Mouse (Mus musculus): Measurements from ENCODE around the gene Slc44a5. TPM values are rescaled to one million over a fixed set of nuclear protein-coding genes. Genes with fewer than 3 reads are reported as not detected.

Slc44a5 gene
- total RNA-seq, 4 experiments from 2014 or later: 0.09 to 0.19 (median 0.13) TPM; not detected in 1

DNA sequence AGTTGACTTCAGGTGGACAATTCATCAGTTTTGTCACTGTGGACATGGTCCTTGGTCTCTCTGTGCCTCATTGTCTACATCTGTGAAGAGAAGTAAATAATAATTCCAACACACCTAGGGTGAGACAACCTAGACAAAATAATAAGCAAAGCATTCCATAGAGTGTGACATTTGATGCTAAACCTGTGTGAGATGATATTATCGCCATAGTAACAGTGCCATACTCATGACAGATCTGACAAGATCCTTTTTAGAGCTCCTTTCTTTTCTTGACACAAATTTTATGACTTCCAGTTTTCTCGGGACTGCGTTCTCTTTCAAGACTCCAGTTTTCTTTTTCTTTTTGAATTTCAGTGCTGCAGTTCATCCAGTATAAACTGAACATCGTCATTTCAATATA lies 192.6 kb downstream of the Slc44a5 start:
- no peak for DNase-seq (ENCODE audit: low spot score)

DNA sequence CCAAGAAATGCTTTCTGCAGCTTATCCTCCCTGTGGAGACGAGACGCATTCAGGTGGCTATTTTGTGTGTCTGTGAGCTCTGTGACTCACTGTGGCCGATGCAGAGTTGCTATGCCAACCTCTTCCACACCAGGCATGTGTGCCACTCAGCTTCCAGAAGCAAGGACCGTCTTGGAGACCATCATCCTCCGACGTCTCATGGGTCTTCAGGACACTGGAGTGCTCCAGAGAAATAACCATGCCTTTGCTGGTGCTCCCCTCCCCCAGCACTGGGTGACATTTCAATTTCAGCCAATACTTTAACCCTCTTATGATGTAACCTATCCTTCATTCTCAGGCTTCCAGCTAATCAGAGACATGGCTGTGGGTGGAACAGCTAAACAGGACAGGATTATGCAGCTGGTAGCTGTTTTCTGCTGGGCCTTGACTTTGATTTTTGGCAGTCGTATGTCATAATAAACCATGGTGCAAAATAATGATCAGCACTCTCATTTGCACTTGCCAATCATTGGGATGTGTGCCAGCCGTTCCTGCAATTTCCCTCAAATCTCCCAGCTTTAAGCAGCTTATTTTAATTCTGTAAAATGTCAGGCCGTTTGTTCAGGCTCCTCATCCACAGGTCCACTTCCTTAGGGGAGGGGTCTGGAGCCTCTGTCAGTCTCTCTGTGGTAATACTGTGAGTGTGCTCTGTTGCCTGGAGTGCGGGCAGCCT lies 198.8 kb downstream of the Slc44a5 start:
- no peak for DNase-seq (ENCODE audit: low spot score)

DNA sequence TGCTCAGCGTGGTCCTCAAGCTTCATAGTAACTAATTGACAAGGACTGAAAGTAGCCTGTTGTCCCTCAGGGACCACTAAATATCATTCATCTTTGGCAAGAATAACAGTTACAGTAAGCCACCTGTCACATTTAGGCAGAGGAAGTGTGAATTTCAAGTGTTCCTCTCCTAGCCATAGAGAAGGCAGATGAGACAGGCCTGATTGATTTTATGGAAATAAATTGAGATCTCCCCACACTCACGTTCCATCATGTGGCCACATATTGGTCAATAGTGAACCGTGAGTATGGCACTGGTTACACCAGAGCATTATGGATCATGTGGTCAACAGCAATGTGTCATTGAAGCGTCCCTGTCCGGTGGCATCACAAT lies 199.3 kb downstream of the Slc44a5 start:
- no peak for DNase-seq (ENCODE audit: low spot score)

DNA sequence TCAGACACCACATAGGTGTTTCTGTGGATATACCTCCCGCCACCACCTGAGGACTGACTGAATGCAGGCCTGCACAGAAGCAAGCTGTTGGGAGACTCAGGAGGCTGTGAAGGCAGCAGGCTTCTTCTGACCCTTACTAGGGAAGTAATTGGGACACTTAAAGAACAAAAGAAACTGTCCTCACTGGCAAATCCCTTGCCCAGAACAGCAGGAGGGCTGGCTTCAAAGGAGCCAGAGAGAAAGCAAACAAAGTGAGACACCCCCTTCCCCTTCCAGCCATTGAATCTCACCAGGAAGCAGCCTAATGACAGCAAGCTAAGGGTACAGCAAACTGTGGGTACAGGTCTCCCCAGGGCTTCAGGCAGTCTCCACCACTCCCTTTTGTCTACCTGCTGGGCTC lies 200.3 kb downstream of the Slc44a5 start:
- no peak for DNase-seq (ENCODE audit: low spot score)

DNA sequence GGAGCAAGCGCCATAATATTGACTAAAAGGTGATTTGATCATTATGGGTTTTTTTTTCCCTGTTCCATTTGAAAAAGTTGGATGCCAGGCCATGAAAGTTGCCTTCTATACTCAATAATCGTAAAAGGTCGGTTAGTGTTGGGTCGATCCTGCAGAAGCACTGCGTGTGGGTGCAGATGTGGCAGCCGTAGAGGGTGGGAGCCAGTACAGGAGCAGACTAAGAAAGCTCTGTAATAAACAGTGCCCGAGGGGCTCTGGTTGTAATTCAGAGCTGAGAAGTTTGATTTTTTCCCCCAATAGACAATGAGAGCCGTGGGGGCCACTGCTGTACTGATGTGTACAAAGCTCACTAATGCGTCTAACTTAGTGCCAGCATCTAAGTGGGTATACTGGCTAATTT lies 200.8 kb downstream of the Slc44a5 start:
- DNase-seq (ENCODE audit: low spot score): no peak

DNA sequence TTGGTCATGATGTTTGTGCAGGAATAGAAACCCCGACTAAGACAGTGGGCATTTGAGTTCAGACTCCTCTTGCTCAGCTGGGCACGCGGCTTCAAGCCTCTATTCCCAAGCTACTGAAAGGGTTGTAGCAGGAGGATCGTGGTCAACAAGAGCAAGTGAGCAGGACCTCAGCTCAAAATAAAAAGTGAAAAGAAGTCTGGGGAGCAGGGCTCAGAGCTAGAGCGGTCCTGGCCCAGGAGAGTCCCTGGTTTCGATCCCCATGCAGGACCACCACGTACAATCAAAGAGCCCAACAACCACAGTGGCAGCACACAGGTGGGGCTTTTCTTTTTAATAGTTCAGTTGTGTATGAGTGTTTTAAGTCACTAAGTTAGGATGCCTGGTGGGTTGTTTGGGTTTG lies 201.5 kb downstream of the Slc44a5 start:
- no peak for DNase-seq (ENCODE audit: low spot score)

DNA sequence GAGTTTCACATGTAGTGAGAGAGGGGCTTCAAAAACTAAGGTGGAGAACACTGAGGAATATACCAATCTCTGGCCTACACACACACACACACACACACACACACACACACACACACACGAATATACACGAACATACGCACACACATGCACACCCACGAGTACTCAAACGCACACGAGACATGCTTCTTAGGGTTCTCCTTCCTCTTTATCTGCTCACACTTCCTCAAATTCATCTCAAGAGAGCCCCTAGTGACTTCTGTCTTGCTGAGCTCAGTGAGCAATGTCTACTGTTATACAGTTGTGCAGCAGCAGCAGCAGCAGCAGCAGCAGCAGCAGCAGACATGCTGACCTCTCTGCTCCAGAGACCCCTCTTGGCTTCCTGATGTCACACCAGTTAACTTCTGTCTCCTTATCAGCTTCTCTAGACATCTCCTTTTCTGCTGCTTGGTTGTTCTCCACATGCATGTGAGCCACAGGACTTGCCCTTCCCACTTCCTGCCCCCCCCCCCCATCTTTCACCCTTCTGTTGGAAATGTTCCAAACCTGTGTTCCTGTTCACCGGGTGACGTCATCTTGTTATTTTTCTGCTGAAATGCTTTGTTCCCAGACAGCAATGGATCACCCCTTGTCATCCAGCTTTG lies 204.5 kb downstream of the Slc44a5 start:
- no peak for DNase-seq (ENCODE audit: low spot score)

DNA sequence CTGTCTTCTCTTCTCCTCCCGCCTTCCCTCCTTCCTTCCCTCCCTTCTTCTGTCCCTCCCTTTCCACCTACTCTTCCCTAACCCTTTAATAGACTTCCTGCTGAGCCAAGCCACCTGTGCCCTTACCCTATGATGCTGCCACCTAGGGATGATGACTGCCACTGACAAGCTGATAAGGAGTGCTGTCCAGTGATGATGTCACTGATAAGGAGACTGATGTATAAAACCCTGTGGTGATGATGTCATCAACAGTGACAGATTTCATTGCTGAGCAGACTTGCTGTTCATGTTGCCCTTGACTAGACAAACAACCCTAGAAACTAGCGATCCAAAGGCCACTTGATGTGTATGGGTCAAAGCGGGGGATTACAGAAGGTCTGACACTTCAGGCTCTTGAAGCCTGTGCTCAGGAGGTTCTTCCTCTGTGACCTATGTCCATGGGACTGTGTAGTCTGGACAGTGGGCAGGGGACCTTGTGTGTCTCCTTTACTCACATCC lies 206.2 kb downstream of the Slc44a5 start:
- no peak for DNase-seq (ENCODE audit: low spot score)

DNA sequence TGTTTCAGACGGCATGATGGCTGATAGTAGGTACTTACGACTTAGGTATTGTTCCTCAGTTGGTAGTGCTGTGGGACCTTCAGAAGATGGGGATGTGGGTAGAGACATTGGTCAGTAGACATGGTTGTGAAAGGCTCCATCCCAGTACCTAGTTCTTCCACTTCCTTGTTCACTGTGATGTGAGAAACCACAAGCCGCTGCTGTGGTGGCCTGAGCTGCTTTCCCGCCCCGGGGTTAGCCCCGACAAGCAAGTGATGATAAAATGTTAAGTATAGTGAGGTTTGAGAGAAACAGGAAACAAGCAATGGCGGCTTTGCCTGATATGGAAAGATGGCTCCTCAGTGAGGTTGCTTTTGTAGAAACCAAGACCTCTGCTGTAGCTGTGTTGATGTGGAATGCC lies 209.8 kb downstream of the Slc44a5 start:
- no peak for DNase-seq (ENCODE audit: low spot score)

DNA sequence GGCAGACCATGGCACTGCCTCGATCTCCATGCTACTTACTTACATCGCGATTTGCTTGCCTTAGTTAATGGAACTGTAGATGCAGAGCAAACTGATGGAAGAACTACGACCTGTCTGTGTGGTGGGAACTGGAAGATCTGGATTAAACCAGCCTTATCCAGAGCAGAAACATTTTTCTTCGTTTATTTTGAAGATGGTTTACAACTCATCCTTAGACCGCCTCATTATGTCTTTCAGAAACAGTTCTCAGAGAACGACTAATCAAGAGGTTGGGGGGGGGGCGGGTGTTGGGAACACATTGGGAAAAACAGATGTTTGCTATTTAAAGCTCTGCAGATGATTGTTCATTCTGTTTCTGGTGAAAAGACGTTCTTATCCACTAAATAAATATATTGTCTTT lies 210.7 kb downstream of the Slc44a5 start:
- no peak for DNase-seq (ENCODE audit: low spot score)

DNA sequence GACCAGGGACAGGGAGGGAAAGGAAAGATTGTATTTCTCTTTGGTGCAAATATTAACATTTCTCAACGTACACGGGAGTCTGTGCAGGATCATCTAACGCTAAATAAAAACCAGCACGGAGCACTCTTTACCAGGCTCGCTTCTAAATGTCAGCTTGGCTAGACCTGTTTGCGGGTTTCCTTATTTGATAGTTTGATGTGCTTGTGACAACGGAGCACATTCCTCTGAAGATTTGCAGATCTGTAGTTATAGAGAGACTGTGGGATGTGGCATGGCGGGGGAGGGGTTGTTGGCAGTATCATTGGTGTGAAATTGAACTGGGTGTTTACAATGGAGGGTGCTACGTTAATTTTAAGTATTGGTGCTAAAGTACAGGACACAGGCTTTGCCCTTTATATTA lies 215.4 kb downstream of the Slc44a5 start:
- DNase-seq (ENCODE audit: low spot score): no peak

DNA sequence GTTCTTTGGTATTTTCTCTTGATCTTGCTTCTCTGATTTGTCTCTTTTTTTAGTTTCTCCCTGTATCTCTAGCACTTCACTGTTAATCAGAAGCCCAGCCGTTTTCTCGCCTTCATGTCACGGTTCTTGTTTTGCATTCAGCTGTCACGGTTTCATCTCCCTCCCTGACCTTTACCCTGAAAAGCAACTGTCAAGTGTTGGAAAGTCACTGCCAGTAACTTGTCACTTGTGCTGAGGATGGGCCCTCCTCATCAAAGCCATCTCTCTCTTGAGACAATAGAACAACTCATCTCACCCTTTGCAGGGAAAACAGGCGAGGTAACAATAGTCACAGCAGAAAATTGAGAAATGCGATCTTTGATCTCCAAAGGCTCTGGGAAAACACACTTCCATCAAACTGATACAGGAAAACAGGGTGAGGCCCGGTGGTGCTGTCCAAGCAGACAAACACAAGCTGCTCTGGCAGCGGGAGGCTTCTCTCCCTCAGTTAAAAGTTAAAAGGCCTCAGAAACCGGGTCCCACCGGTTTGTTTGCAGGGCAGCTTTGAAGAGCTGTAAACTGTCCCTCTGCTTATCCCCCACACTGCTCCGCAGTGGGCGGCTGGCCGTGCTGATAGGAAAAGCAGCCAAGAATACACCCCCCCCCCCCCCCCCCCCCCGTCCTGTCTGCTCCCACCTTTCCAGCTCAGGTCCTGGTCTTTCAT lies 219.2 kb downstream of the Slc44a5 start:
- no peak for DNase-seq (ENCODE audit: low spot score)

DNA sequence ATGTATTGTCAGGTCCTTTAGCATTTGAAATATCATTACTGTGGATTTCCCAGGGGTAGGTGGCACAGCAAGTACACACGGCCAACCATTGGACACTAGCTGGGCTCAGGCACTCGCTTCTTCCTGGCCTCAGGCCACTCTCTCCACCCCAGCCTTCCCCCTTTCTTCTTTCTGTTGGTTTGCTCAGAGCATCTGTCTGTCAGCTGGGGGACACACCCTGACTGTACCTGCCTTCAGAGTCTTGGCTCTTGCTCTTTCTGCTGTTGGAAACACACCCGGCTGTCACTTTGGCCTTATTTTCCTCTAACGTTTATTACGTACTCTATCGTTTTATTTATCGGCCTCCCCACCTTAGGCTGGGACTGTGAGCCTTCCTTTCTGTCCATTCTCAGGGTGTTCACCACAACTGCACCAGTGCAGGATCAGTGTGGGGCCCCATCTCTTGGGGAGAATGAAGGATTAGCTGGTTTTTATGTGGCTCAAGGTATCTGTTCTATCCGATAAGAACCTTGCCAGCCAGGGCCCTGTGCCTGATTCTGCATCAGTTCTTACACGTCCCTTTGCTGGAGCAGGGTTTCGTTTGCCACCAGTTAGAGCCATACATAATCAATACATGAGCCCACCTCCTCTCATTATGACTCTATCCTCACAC lies 220.1 kb downstream of the Slc44a5 start:
- DNase-seq (ENCODE audit: low spot score): no peak

DNA sequence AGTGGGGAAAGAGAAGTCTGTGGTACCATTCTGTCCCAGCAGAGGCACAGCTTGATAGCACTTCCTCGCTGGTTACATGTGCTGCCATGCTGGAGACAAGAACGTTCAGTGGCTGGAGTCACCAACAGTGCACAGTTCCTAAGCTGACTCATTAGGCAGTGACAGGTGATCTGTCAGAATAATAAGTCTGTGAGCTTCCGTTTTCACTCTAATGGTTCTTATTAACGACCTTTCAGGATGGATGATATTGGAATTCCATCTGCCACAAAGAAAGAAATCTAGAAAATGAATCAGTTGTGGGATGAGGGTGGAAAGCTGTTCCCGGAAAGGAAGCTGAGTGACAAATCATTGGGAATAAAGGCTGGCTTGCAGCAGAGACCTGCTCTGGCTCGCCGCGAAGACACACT lies 227.2 kb downstream of the Slc44a5 start:
- DNase-seq (ENCODE audit: low spot score): no peak

DNA sequence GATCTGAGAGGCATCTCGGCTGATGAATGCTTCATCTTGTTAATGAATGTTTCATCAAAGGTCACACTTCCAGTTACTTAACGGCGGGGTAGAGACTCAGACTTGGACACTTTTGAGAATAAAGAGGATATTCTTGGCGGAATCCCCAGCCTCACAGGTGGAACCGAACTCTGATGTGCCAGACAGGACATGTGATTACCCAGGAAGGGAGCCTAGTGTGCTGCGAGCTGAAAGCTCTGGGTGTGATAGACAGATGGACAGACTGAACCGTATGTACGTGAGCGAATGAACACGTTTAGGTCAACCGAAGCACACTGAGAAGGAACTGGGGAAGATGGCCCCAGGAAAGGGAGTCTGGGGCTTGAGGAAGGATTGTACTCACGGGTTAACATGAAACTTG lies 228.6 kb downstream of the Slc44a5 start:
- no peak for DNase-seq (ENCODE audit: low spot score)

DNA sequence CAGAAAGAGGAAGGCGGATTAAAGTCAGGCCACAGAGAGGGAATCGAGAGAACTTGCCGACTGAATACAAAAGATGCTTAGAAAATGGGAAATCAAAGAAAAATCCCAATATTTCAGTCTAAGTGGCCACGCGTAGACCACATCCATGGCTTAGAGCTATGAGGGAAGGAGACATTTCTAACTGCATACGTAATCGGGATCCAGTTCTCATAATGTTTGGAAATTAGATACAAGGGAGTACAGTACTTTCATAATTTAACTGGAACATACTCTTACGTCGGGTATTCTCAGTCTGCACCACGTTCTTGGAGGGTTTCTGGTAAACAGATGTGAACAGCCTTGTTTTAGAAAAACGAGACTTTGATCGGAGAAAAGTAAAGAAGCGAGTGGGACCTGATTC lies 229.1 kb downstream of the Slc44a5 start:
- DNase-seq (ENCODE audit: low spot score): no peak

DNA sequence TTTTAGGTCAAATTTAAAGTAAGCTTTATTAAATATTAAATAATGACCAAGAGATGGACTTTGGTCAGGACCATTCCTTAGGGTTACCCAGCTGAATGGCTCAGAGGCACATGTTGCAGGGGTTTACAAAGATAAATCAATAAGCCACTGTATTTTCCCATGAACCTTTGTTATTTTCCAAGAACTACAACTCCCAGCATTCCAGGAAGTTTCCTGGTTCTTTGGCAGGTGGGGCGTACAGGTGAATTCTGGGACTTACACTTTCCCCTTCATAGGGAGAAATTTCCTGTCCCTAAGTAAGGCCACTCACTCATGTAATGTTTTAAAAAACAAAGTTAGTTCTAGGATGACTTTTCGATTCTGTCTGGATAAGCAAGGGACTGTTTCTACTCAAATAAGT lies 235.2 kb downstream of the Slc44a5 start:
- DNase-seq (ENCODE audit: low spot score): no peak

DNA sequence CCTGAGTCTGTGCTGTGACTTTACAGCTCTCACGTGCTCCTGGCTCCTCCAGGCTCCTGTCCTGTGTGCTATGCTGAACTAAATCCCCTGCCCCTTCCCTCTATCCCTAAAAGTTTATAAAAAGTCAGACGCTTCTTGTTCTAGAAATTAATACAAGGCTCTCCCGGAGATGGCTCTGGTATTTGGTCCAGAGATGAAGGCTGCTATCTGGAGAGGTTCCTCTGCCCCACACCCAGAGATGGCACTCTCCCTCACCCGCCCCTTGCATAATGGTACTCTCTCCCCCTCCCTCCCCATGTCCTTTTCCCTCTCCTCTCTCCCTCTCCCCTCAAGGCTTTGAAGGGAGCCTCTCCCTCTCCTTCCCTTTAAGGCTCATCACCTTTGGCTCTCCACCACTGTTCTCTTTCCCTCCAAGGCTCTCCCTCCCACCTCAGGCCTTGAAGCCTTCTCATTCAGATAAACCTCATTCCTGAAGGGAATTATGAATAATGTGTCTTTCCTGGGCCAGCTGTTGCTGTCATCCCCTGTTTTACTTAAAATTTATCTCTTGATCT lies 236.0 kb downstream of the Slc44a5 start:
- no peak for DNase-seq (ENCODE audit: low spot score)

DNA sequence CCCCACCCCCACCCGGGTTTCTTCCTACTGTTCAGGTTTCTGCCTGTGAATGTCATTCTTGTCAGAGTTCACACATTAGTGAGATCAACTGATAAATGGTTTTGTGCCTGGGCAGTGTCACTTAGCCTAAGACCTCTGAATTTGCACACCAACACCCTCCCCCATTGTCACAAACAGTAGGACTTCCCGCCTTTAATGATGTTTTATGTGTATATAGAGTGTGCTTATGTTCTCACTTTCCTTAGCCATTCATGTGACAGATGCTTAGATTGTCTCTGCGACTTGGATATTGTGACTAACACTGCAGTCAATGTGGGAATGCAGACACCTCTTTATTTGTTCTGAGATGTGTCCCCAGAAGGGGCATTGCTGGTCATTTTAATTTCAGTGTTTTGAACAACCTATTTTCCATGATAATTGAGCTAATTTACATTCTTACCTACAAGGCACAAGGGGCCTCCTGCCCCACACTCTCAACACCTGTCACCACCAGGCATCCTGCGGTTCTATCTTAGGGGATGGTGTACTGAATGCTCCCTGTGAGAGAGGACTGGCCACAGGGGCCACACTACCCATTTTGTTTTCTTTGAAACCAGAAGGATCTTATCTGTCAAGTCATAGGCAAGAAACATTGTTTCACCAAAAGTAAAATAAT lies 236.7 kb downstream of the Slc44a5 start:
- no peak for DNase-seq (ENCODE audit: low spot score)

DNA sequence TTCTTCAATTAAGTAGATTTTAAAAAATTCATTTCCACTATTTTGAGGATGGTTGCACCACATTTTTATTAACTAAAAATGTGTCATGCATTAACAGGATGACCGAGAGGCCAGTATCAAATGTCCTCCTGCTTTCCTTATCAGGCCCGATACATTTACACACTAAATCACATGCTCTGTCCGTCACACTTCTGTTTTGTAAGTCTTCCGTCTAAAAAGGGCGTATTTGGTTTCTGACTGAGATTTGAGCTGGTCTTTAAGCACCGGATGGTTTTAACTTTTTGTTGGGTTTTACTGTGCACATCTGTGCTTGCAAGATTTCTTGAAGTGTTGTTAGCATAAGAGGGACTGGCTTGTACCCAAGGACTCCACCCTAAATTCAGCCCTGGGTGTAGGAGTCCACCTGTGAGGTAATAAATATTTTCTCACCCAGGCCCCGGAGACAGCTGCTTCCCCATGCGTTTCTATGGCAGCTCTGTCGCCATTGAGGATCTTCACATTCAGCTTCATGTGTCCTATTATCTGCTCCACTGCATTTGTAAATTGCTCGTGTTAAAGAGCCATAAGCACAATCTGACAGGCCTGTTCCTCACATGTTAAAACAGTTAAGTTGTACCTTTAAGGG lies 237.3 kb downstream of the Slc44a5 start:
- no peak for DNase-seq (ENCODE audit: low spot score)

DNA sequence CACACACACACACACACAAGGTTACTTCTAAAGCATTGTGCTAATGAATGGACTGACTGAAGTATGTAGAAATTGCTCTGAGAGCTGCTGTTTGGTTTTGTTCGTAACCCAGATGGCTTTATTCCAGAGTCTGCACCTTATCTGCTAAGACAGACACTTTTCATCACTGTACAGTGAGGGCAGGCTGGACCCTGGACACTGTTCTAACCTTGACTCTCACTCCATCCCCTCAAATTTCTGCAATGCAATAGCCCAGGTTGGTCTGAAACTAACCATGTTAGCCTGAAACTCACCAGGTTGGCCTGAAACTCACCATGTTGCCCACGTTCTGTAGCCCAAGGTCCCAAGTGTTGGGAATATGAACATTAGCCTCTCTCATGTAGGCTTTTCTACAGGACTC lies 239.3 kb downstream of the Slc44a5 start:
- DNase-seq (ENCODE audit: low spot score): no peak

All from heart, adult 8-10 months (tissue).